Mouse (Mus musculus) T-cell, adult 2 months (primary cell): ENCODE data around the gene Oaz1.

Source experiments
- DNase-seq: peaks from one replicate; pipeline ENCODE4 v3.0.0; 2022; ENCODE audit warnings: low spot score

Oaz1 gene

GRCm38 (mm10) chr10:80826151-80827062, at the start of gene Oaz1:
TSS of gene Oaz1 (plus strand) at chr10:80826656.
- peak; percentile 99 for DNase-seq

DNA sequence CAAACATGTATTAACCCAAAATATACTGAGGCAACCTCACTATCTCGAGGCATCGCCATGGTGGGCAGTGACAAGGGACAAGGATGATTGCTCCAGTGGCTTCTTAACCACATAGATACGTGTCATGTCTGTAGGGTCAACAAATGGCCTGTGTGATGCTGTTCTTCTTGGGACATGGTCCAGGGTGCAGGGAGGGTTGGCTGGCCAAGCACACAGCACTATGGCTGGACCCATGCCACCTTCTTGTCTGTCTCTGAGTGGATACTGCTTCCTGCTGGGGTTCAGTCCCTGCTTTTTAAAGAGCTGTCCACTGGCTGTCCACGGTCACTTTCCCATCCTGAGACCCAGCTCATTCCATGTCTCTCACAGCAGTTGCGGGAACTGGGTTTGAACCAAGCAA, 49.3 kb upstream of the Oaz1 start:
- DNase-seq, result no peak

DNA sequence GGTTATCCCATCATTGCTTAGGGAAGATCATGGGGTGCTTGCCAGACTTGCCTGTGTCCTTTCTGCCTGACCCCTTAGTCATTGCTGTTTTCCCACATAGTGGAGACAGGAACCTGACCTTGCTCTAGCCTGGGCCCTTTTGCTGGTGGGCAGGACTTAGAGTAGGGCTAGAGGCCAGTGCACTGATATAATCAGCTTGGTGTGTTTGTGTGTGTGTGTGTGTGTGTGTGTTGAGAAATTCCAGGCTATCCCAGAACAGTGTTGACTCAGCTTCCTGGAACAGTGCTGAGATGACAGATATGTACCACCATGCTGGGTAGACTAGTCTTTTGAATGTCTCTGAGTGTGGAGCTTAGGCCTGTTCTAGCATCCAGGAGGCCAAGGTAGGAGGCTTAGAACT, 46.9 kb upstream of the Oaz1 start:
- no peak for DNase-seq

GRCm38 (mm10) chr10:80784302-80784701, 42.2 kb upstream of the Oaz1 start:
- no peak for DNase-seq

GRCm38 (mm10) chr10:80784871-80785270, 41.6 kb upstream of the Oaz1 start:
- no peak for DNase-seq

- no peak for DNase-seq
Measured at GRCm38 (mm10) chr10:80785963-80786362, 40.5 kb upstream of the Oaz1 start.

DNA sequence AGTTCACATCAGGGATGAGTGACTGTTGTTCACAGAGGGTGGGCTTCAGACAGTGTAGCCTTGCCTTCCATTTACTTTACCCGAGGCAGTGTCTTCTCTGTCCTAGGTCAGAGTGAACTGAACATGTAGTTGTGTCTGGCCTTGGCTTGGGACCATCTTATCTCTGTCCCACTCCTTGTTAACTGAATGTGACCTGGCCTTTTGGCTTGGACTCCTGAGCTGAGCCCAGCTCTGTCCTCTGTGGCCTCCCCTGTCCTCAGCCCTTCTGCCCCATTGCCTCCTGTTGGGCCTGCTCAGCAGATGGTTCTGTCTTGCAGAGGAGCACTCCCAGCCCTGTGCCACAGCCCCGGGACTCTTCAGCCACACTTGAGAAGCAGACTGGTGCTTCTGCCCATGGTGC, 38.9 kb upstream of the Oaz1 start:
- no peak for DNase-seq

- DNase-seq, result no peak
Measured at GRCm38 (mm10) chr10:80790761-80791404, 35.6 kb upstream of the Oaz1 start.

DNA sequence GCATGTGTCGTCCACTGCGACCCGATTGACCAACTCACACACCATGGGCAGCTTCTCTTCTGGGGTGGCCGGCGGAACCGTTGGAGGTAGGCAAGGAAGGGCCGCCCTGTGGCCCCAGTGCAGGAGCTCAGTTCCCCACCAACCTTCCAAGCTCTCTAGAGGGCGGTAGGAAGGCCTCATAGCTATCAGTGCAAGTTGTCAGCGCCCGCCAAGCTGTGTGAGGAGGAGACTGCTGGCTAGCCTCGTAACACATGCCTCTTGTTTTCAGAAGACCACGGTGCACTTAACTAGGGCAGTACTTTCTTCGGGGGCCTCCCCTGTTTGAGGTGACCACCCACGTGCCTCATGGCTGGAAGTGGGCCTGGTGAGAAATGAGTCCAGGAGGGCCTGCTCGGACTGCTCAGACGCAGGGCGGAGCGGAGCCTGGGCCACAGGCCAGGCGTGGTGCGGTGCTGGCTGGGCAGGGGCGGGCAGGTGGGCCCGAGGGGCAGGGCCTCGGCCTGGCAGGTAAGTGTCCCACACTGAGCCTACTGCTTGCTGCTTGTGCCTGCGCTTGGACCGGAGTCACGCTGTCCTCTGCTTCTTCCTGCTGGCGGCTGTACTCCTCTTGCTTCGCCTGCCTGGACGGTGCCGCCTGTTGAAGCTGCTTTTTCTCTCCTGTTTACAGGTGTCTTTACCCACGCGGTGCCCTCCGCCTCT, 34.8 kb upstream of the Oaz1 start:
- no peak for DNase-seq

GRCm38 (mm10) chr10:80792175-80793032, 34.1 kb upstream of the Oaz1 start:
- DNase-seq, result peak; percentile 15

DNA sequence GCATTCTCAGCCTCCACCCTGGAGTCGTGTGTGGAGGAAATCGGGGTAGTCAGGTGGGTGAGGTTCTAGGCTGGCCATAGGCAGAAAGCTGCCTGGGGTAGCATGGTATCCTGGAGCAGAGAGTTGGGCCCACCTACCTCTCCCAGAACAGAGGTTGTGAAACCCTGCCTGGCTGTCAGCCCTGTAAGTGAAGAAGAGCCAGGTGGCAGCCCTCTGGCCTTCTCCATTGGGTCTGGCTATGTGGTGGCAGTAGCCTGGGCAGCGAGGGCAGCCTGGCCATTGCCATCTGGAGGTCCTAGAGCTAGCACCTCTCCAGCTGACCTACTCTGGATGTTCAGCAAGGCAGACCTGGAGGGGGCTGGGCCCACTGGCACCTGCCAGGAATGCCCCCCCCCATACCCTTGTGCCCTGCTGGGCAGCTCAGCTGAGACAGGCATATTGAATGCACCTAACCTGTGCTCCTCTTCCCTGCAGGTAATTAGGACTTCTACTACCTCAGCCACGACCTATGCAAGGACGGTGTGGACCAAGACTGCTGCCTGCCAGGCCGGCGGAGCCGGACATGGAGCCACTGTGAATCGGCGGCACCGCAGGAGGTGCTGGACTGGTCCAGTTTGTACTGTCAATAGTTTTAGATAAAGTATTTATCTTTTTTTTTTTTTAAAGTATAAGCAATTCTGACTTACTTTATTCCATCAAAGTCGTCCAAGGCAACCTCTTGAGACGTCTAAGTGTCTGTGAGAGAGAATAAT, 33.2 kb upstream of the Oaz1 start:
- DNase-seq, result no peak

DNA sequence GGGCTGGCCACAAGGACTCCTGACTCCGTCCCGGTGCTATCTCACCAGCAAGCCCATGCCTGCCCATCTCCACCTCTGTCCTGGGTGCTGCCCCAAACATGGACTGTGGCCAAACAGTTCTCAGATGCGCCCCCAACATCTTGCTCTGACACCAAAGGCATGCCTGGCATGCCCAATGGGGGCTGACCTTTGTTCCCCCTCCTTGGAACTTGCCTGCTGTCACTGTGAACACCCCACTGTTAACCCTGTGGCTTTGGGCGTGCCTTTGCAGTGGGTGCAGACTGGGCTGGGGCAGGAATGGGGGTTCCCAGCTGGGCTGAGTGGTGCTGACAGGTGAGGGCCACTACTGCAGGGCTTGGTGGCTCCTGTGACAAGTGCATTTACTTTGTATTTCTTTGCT, 32.7 kb upstream of the Oaz1 start:
- no peak for DNase-seq

DNA sequence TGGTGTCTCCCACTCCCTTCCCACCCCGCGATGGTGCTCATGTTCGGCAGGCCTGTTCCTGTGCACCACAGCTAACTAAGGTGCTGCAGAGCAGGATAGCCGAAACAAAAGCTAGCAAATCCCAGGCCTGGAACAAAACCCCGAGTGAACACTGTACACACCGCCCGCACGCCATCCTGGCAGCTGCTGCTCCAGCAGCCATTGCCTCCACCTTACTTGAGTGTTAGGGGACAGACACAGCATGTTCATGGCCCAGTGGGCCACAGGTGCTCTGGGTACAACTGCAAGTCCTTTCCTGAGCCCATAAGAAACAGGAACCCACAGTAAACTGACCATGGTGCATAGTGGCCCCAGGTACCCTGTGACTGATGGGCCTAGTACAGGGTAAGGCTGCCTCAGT, 31.7 kb upstream of the Oaz1 start:
- DNase-seq, result no peak

DNA sequence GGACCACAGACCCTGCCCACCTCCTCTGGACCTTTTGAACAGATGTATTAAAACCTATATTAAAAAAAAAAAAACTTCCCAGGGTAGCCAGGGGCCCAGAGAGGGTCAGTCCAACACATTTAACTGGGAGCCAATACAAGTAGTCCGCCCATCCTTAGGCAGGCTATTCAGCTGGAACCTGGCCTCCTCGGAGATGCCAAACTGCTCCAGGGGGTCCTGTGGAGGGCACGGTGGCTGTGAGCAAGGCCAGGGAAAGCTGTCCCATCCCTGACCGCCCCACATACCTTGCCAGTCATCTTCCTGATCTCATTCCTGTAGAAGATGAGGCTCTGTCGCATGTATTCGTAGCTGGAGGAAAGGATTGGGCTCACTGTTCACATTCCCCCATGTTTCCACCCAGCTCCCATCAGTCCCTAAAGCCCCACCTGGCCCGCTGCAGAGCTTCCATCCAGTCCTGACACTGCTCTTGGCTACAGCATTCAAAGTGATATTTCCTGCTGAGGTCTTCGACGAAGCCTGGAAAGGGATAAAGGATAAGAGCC, 30.1 kb upstream of the Oaz1 start:
- DNase-seq, result no peak

GRCm38 (mm10) chr10:80797186-80798149, 29.0 kb upstream of the Oaz1 start:
- no peak for DNase-seq

DNA sequence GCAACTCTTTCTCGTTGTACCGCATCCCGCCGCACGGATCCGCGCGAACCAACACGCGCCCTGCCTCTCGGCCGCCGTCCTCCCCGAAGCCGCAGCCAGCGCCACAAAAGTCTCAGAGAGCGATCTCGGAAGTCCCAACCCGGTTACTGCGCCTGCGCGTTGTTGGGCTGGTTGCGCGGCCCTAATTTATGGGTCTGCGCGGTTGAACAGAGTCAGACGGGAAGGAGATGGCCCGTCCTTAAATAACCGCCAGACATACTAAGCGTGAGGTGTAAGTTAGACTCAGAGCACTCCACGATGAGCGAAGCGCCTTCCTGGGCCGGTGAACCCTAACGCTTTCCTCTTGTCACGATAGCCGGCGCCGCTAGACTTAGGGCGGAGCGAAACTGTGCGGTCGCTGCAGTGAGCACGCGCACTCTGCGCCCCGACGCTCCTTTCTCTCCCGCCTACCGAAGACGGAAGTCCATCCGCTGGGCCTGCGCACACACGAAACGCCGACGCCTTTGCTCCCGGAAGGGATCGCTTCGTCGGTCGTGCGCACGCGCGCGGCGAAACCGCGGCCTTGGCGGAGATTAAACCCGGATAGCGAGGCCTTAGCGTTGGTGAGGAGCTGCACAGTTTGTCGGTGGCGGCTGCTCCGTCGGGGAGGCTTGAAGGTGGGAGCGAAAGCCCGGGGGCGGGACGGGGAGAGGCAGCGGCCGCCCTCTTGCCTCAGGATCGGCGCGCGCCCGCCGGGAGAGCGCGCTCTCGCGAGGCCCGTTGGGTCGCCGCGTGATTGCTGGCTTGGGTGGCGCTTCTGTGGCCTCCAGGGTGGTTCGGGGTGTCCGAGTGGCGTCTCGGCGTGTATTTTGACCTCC, 28.1 kb upstream of the Oaz1 start, which contains the start of the genes Sf3a2 and Plekhj1:
TSS of gene Sf3a2 (plus strand) at position 49 of the 857 bp plus-strand sequence.
TSS of gene Plekhj1 (minus strand) at position 477 of the 857 bp plus-strand sequence.
- DNase-seq, result peak; percentile 97

- no peak for DNase-seq
Measured at GRCm38 (mm10) chr10:80799070-80799566, 27.3 kb upstream of the Oaz1 start.

GRCm38 (mm10) chr10:80802204-80802912, 24.1 kb upstream of the Oaz1 start:
- DNase-seq, result no peak
